Comparison of ENCODE assay signal across 7 mouse cellular contexts in genomic region chr2:73263172-73263765, GRCm38 (mm10). TPM values are rescaled to one million over a fixed set of nuclear protein-coding genes. Genes with fewer than 3 reads are reported as not detected.
DNase-seq lines count a peak whose midpoint lies in the region; ATAC-seq and TF ChIP-seq lines count a peak whose summit lies in the region.

No protein-coding gene starts in this region.

- H3K27me3 ChIP-seq in ES-Bruce4 (ENCODE audit: control insufficient read depth, insufficient read depth, low read length, poor library complexity, severe bottlenecking) = peaks cover 7% of the 10 kb centered on the region; the same call in 1 of the 2 replicates
- peaks cover 62% of the 10 kb centered on the region for H3K27me3 ChIP-seq in heart, embryonic 15.5 days
- peaks cover 83% of the 10 kb centered on the region for H3K27me3 ChIP-seq in liver, embryonic 15.5 days

- no peak for TF ChIP-seq CTCF in ES-Bruce4 (IDR thresholded peaks at IDR 0.05; ENCODE audit: low read depth, low read length)

- H3K27ac ChIP-seq in ES-Bruce4 (ENCODE audit: insufficient read depth, low read length) = no peak overlapping the region
- H3K27ac ChIP-seq in ES-E14 (ENCODE audit: insufficient read depth, low read depth, low read length, poor library complexity, severe bottlenecking) = no peak overlapping the region
- H3K27ac ChIP-seq in heart, embryonic 15.5 days = no peak overlapping the region
- H3K27ac ChIP-seq in liver, embryonic 15.5 days (replicated peaks) = no peak overlapping the region

- peak overlapping the region; percentile 41 for H3K4me3 ChIP-seq in ES-Bruce4 (ENCODE audit: low read depth, low read length)
- peak overlapping the region; percentile 53 to 62 for H3K4me3 ChIP-seq in ES-E14 (ENCODE audit: insufficient read depth in 1 of 2, low read depth in 1 of 2, low read length in 2 of 2, poor library complexity in 1 of 2, severe bottlenecking in 1 of 2)
- H3K4me3 ChIP-seq in heart, embryonic 15.5 days = peak overlapping the region; percentile 53
- peak overlapping the region; percentile 18 for H3K4me3 ChIP-seq in liver, embryonic 15.5 days (replicated peaks)

- TF ChIP-seq EP300 in ES-Bruce4 (IDR thresholded peaks at IDR 0.05; ENCODE audit: insufficient read depth, low read depth, low read length) = no peak

- H3K9me3 ChIP-seq in ES-Bruce4 (replicated peaks; ENCODE audit: control insufficient read depth, insufficient read depth, low read length, poor library complexity, severe bottlenecking) = peaks cover 4% of the 10 kb centered on the region
- H3K9me3 ChIP-seq in ES-E14 (ENCODE audit: control insufficient read depth, insufficient read depth, low read depth, low read length) = no peaks in the 10 kb centered on the region
- H3K9me3 ChIP-seq in heart, embryonic 15.5 days (replicated peaks) = no peaks in the 10 kb centered on the region
- H3K9me3 ChIP-seq in liver, embryonic 15.5 days (replicated peaks) = no peaks in the 10 kb centered on the region

- H3K4me2 ChIP-seq in heart, embryonic 15.5 days = peak overlapping the region; percentile 90
- peak overlapping the region; percentile 32; the same call in 1 of the 2 replicates for H3K4me2 ChIP-seq in liver, embryonic 15.5 days

- ATAC-seq in heart, embryonic 15.5 days (replicated peaks; ENCODE audit: insufficient number of reproducible peaks, insufficient read depth, low FRiP score, low read depth) = no peak
- no peak for ATAC-seq in liver, embryonic 15.5 days (ENCODE audit: insufficient read depth)
- no peak for ATAC-seq in erythroblast, adult 5-6 weeks (replicated peaks; ENCODE audit: low FRiP score, poor library complexity, severe bottlenecking)

- WGBS in heart, embryonic 15.5 days = 13% methylated on average over 16 of the region's 16 CpGs
- WGBS in liver, embryonic 15.5 days (ENCODE audit: insufficient replicate concordance) = 12% methylated on average over 16 of the region's 16 CpGs

- no peak for TF ChIP-seq POLR2A in ES-Bruce4 (IDR thresholded peaks at IDR 0.05; ENCODE audit: insufficient read depth, low read length)

- H3K4me1 ChIP-seq in ES-Bruce4 (ENCODE audit: control insufficient read depth, insufficient read depth, low read length) (no peaks in the 10 kb centered on the region), ES-E14 (ENCODE audit: control insufficient read depth in 2 of 2, insufficient read depth in 2 of 2, low read length in 2 of 2, poor library complexity in 1 of 2) (peaks cover 0 to 6% of the 10 kb centered on the region in 2 experiments; a peak in 1 of 4 replicates)
- H3K4me1 ChIP-seq in heart, embryonic 15.5 days (replicated peaks) = peaks cover 21% of the 10 kb centered on the region
- H3K4me1 ChIP-seq in liver, embryonic 15.5 days (replicated peaks) = peaks cover 12% of the 10 kb centered on the region

- H3K9ac ChIP-seq in ES-Bruce4 (ENCODE audit: low read depth, poor library complexity, severe bottlenecking) = no peak overlapping the region
- no peak overlapping the region for H3K9ac ChIP-seq in ES-E14 (ENCODE audit: insufficient read depth, low read depth, low read length, poor library complexity, severe bottlenecking)
- peak overlapping the region; percentile 37 for H3K9ac ChIP-seq in heart, embryonic 15.5 days
- no peak overlapping the region for H3K9ac ChIP-seq in liver, embryonic 15.5 days

- H3K36me3 ChIP-seq in ES-Bruce4 (ENCODE audit: control insufficient read depth, insufficient read depth, low read length, poor library complexity, severe bottlenecking) = no peaks in the 10 kb centered on the region
- no peaks in the 10 kb centered on the region for H3K36me3 ChIP-seq in ES-E14 (ENCODE audit: control insufficient read depth, insufficient read depth, low read length, poor library complexity, severe bottlenecking)
- H3K36me3 ChIP-seq in heart, embryonic 15.5 days = no peaks in the 10 kb centered on the region
- H3K36me3 ChIP-seq in liver, embryonic 15.5 days (replicated peaks) = no peaks in the 10 kb centered on the region

- in situ Hi-C loops in ES-E14 (cut with MboI; ENCODE audit: low sequenced_read_pairs in 2 of 2, unreplicated experiment in 2 of 2) = loop anchor here in 1 of 2 experiments (10.0 kb wide), 1 partner anchor 1718 kb away; the partner anchor contains the start of gene Dlx2

- DNase-seq in ES-E14 (ENCODE audit: low read depth, low spot score) = no peak
- no peak for DNase-seq in cerebellum, adult 8-10 months
- no peak for DNase-seq in spleen, adult 18-20 months

TF ChIP-seq in ES-E14, 5 proteins besides CTCF, POLR2A, EP300 and RAD21:
- TF ChIP-seq ZNF384 (IDR thresholded peaks at IDR 0.05; ENCODE audit: low read depth, low read length) (no peak), CHD2 (IDR thresholded peaks at IDR 0.05; ENCODE audit: low read depth, low read length) (no peak), MAFK (IDR thresholded peaks at IDR 0.05; ENCODE audit: insufficient read depth, low read depth, low read length) (no peak), ZC3H11A (IDR thresholded peaks at IDR 0.05; ENCODE audit: borderline replicate concordance, low read depth, low read length) (no peak), HCFC1 (IDR thresholded peaks at IDR 0.05; ENCODE audit: borderline replicate concordance, insufficient read depth, low read length) (no peak)

RNA-seq across cellular contexts. Expression of gene Sp9, which starts 8.5 kb away (rescaled TPM):
- polyA plus RNA-seq in ES-Bruce4 (2011; ENCODE audit: insufficient read depth, insufficient read length, low read depth, missing spikeins) = not detected in 2 replicates
- total RNA-seq in ES-E14 (2012; rRNA removed) = 0.74 and 0.80 TPM in 2 replicates
- not detected in 2 replicates for polyA plus RNA-seq in heart, embryonic 15.5 days (2015; fragmentation: Nextera tagmentation; extraction: Ambion mirVana)
- polyA plus RNA-seq in liver, embryonic 15.5 days (2015; fragmentation: Nextera tagmentation; extraction: Ambion mirVana) = not detected in 2 replicates
- total RNA-seq in erythroblast, adult 5-6 weeks (2015; ENCODE audit: low replicate concordance) = not detected in 2 replicates
- total RNA-seq in erythroblast, adult 5-6 weeks (2017; ENCODE audit: low replicate concordance) = 0.51 TPM in 1 of 2 replicates, not detected in the other

RNA-seq across cellular contexts. Expression of gene Ola1, which starts 44.5 kb away (rescaled TPM):
- polyA plus RNA-seq in ES-Bruce4 (2011; ENCODE audit: insufficient read depth, insufficient read length, low read depth, missing spikeins) = 186 and 205 TPM in 2 replicates
- 61.5 and 90.5 TPM in 2 replicates for total RNA-seq in ES-E14 (2012; rRNA removed)
- 57.7 and 59.2 TPM in 2 replicates for polyA plus RNA-seq in heart, embryonic 15.5 days (2015; fragmentation: Nextera tagmentation; extraction: Ambion mirVana)
- 30.9 and 41.7 TPM in 2 replicates for polyA plus RNA-seq in liver, embryonic 15.5 days (2015; fragmentation: Nextera tagmentation; extraction: Ambion mirVana)
- total RNA-seq in erythroblast, adult 5-6 weeks (2015; ENCODE audit: low replicate concordance) = 31.8 and 31.9 TPM in 2 replicates
- total RNA-seq in erythroblast, adult 5-6 weeks (2017; ENCODE audit: low replicate concordance) = 23.3 and 27.5 TPM in 2 replicates

RNA-seq across cellular contexts. Expression of gene Scrn3, which starts 49.1 kb away (rescaled TPM):
- polyA plus RNA-seq in ES-Bruce4 (2011; ENCODE audit: insufficient read depth, insufficient read length, low read depth, missing spikeins) = 33.5 and 33.8 TPM in 2 replicates
- total RNA-seq in ES-E14 (2012; rRNA removed) = 5.9 and 10.6 TPM in 2 replicates
- polyA plus RNA-seq in heart, embryonic 15.5 days (2015; fragmentation: Nextera tagmentation; extraction: Ambion mirVana) = 13.2 and 13.4 TPM in 2 replicates
- polyA plus RNA-seq in liver, embryonic 15.5 days (2015; fragmentation: Nextera tagmentation; extraction: Ambion mirVana) = 27.9 and 28.5 TPM in 2 replicates
- total RNA-seq in erythroblast, adult 5-6 weeks (2015; ENCODE audit: low replicate concordance) = 19.2 and 21.1 TPM in 2 replicates
- total RNA-seq in erythroblast, adult 5-6 weeks (2017; ENCODE audit: low replicate concordance) = 32.5 and 33.6 TPM in 2 replicates

RNA-seq across cellular contexts. Expression of gene Cir1, which starts 49.2 kb away (rescaled TPM):
- polyA plus RNA-seq in ES-Bruce4 (2011; ENCODE audit: insufficient read depth, insufficient read length, low read depth, missing spikeins) = 18.4 and 20.9 TPM in 2 replicates
- 6.6 and 7.4 TPM in 2 replicates for total RNA-seq in ES-E14 (2012; rRNA removed)
- 15.0 and 16.7 TPM in 2 replicates for polyA plus RNA-seq in heart, embryonic 15.5 days (2015; fragmentation: Nextera tagmentation; extraction: Ambion mirVana)
- polyA plus RNA-seq in liver, embryonic 15.5 days (2015; fragmentation: Nextera tagmentation; extraction: Ambion mirVana) = 14.1 and 17.4 TPM in 2 replicates
- 57.6 and 67.9 TPM in 2 replicates for total RNA-seq in erythroblast, adult 5-6 weeks (2015; ENCODE audit: low replicate concordance)
- total RNA-seq in erythroblast, adult 5-6 weeks (2017; ENCODE audit: low replicate concordance) = 76.7 and 127 TPM in 2 replicates
